Mouse (Mus musculus) small intestine, adult 2 months (tissue): ENCODE results near the gene Tbck. TPM values are rescaled to one million over a fixed set of nuclear protein-coding genes. Genes with fewer than 3 reads are reported as not detected.

ENCODE experiments used
- H3K27ac ChIP-seq: fragments of 200-500 bp; 2 replicates; pipeline ENCODE4 v1.5.1; 2012; ENCODE audit warnings: low read depth, low read length, control low read depth, inconsistent platforms; ENCODE audit not compliant: insufficient read depth
- H3K27me3 ChIP-seq: fragments of 200-500 bp; 2 replicates; pipeline ENCODE4 v1.6.1; 2012; ENCODE audit warnings: mild to moderate bottlenecking, moderate library complexity, low read length, inconsistent platforms; ENCODE audit not compliant: control insufficient read depth, insufficient read depth
- H3K36me3 ChIP-seq: fragments of 200-500 bp; 2 replicates; pipeline ENCODE4 v1.6.1; 2012; ENCODE audit warnings: mild to moderate bottlenecking, low read length, control low read depth, inconsistent platforms; ENCODE audit not compliant: control insufficient read depth, insufficient read depth
- H3K4me1 ChIP-seq: fragments of 200-500 bp; 2 replicates; pipeline ENCODE4 v1.6.1; 2012; ENCODE audit warnings: low read length, inconsistent platforms, mixed read lengths; ENCODE audit not compliant: control insufficient read depth, insufficient read depth, insufficient read length
- H3K4me3 ChIP-seq: fragments of 200-500 bp; 2 replicates; pipeline ENCODE4 v1.5.1; 2012; ENCODE audit warnings: low read depth, mild to moderate bottlenecking, control low read depth, inconsistent platforms, low read length, moderate library complexity
- CTCF ChIP-seq: fragments of 200-500 bp; IDR thresholded peaks from 2 replicates; pipeline ENCODE4 v1.5.1; 2012; ENCODE audit warnings: low read depth, mild to moderate bottlenecking, control low read depth, inconsistent platforms, low read length, moderate library complexity, mixed read lengths; ENCODE audit not compliant: insufficient replicate concordance, insufficient read length; ENCODE audit errors: extremely low read depth
- POLR2A ChIP-seq: fragments of 200-500 bp; IDR thresholded peaks from 2 replicates; pipeline ENCODE4 v1.6.1; 2012; ENCODE audit warnings: low read depth, mild to moderate bottlenecking, control low read depth, inconsistent platforms, low read length, moderate library complexity
- WGBS: fragments of 180-500 bp; shearing (Covaris S2); methylation state at CpG from one replicate; pipeline ENCODE4 v1.1.7; 2018; 5-methylcytosine and 5-hydroxymethylcytosine counted together
- polyA plus RNA-seq: library from polyadenylated mRNA; depleted of rRNA; stranded (reverse); fragments of >200 nt; gene quantifications from 2 replicates; pipeline ENCODE4 v1.2.3, GENCODE M21; 2012

The Tbck gene
- polyA plus RNA-seq, 1 experiment: 2.7 TPM

- TF ChIP-seq POLR2A: no peak
- no peak for TF ChIP-seq CTCF
- 54% methylated on average over 2 of the region's 2 CpGs for WGBS
- peaks cover 18% of the 10 kb centered on the region for H3K36me3 ChIP-seq
- no peaks in the 10 kb centered on the region for H3K4me1 ChIP-seq
- no peak overlapping the region for H3K4me3 ChIP-seq
- H3K27me3 ChIP-seq: no peaks in the 10 kb centered on the region
- H3K27ac ChIP-seq: no peak overlapping the region
Measured at GRCm38 (mm10) chr3:132655955-132656354, 28.0 kb upstream of the Tbck start.

- peaks cover 15% of the 10 kb centered on the region for H3K36me3 ChIP-seq
- no peak for TF ChIP-seq POLR2A
- TF ChIP-seq CTCF: no peak
- 23% methylated on average over 2 of the region's 2 CpGs for WGBS
- H3K4me1 ChIP-seq: peaks cover 5% of the 10 kb centered on the region; the same call in 1 of the 2 replicates
- no peak overlapping the region for H3K4me3 ChIP-seq
- no peaks in the 10 kb centered on the region for H3K27me3 ChIP-seq
- no peak overlapping the region for H3K27ac ChIP-seq
Measured at GRCm38 (mm10) chr3:132677494-132677893, 6.5 kb upstream of the Tbck start.

DNA sequence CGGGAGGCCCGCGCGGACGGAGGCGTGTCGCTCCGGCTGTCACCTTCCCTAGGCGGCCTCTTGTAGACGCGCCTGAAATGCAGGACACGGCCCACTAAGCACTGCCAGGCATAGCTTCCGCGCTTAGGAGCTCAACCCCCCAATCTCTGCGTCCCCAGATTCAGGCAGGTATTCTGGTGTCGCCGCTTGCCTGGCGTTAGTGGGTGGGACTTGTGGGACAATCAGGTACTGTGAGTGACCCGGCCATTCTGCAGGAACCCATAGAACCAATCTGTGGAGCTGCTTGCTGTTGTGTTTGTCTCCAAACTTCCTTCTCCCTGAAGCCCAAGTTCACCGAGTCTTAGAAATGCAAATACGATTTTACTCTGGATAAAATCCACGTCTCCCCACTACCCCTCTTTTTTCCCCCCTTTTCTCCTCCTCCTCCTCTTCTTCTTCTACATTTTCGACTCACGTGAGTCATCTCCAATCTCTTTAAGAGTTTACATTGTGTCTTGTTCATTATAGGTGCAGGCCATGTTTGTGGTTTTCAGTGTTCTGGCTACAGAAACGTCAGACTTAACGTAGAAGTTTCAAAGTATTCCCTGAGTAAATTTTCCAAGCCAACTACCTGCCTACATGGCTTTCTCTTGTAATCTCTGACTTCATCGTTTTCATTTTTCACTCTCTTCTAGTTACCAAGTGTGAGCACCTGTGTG, 436 bp downstream of the Tbck start, which contains the start of gene Aimp1:
Gene Aimp1, minus strand, starts transcription at position 140 of the 698 bp plus-strand sequence.
- TF ChIP-seq POLR2A: no peak
- no peak for TF ChIP-seq CTCF
- under 1% methylated on average over 27 of the region's 27 CpGs for WGBS

DNA sequence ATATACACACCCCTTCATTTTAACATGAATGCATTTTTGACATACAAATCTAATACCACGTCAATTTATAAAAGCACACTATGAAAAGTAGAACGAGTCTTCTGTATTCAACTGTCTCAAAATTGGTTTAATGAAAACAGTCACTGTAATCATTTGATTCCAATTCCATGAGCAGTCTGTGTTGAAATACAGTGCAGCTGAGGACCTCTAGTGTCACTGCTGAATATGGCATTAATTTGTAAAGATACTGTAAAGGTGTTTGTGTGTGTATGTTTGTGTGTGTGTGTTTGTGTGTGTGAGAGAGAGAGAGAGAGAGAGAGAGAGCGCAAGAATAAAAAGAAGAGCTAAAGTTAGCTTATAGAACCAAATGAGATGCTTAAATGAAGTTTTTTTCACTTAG, 17.4 kb downstream of the Tbck start:
- WGBS: 70% methylated on average over 3 of the region's 3 CpGs
- peaks cover 3% of the 10 kb centered on the region for H3K36me3 ChIP-seq
- no peaks in the 10 kb centered on the region for H3K4me1 ChIP-seq
- H3K4me3 ChIP-seq: no peak overlapping the region
- H3K27me3 ChIP-seq: no peaks in the 10 kb centered on the region
- no peak overlapping the region for H3K27ac ChIP-seq
- TF ChIP-seq POLR2A (no peak), CTCF (no peak)

More for the DNA sequence above, 436 bp downstream of the Tbck start, which contains the start of gene Aimp1:
- Histone ChIP-seq H3K4me1 (no peaks in the 10 kb centered on the region), H3K36me3 (peaks cover 5% of the 10 kb centered on the region), H3K27me3 (no peaks in the 10 kb centered on the region), H3K4me3 (peak within 1 kb of the TSS; percentile 93), H3K27ac (peak within 1 kb of the TSS; percentile 98)

DNA sequence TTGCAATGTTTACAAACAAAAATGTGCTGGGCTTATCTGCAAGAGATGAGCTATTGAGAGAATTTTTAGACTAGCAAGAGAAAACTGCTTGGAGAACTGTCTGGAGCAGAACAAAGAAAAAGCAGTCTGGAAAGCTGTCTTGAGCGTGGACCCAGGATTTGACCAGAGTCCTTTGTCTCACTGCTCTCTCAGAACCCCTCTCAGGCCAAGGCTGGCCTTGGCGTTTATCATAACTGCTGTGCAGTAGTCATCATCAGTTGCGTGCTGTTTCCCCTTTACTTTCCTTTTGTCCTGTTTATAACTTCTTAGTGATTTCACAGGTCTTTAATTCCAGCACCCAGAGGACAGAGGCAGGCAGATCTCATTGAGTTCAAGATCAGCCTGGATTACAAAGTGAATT, 20.3 kb downstream of the Tbck start:
- no peaks in the 10 kb centered on the region for H3K27me3 ChIP-seq
- H3K36me3 ChIP-seq: peaks cover 5% of the 10 kb centered on the region
- no peaks in the 10 kb centered on the region for H3K4me1 ChIP-seq
- no peak overlapping the region for H3K4me3 ChIP-seq
- H3K27ac ChIP-seq: no peak overlapping the region
- WGBS: 79% methylated on average over 3 of the region's 3 CpGs
- no peak for TF ChIP-seq CTCF
- TF ChIP-seq POLR2A: no peak

DNA sequence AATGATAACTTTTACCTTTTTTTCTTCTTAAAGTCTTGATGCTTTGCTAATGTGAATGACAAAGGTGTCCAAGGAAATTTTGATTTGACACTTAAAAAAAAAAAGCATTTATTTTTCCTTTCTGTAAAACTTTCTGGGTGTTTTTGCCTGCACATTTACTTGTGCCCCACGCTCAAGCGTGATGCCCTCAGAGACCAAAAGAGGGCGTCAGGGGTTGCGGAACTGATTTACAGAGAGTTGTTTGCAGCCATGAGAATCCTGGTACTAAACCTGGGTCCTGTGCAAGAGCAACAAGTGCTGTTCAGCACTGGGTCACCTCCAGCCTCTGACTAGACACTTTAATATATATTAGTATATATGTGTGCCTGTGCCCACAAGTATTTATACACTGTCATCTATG, 23.0 kb downstream of the Tbck start:
- WGBS: 94% methylated on average over 4 of the region's 4 CpGs
- TF ChIP-seq POLR2A (no peak), CTCF (no peak)
- peaks cover 5% of the 10 kb centered on the region for H3K36me3 ChIP-seq
- no peak overlapping the region for H3K27ac ChIP-seq
- H3K27me3 ChIP-seq: no peaks in the 10 kb centered on the region
- no peaks in the 10 kb centered on the region for H3K4me1 ChIP-seq
- no peak overlapping the region for H3K4me3 ChIP-seq

DNA sequence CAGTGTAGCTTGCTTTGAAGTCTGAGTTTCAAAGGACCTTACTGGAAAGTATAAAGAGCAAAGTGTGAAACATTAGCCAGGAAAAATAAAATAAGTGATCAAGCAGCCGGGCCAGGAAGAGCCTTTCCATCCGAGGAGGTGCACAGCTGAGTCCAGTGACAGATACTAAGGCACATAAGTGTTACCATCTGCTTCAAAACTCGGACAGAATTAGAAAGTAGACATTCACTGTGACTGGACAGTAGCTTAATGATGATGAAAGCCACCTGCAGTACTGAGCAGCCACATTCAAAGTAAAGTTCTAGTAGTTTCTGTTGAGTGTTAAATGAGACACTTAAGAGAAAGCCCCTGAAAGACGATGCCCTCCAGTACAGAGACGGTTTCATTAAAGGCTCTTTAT, 30.0 kb downstream of the Tbck start:
- no peaks in the 10 kb centered on the region for H3K4me1 ChIP-seq
- no peak for TF ChIP-seq POLR2A
- TF ChIP-seq CTCF: no peak
- no peak overlapping the region for H3K4me3 ChIP-seq
- H3K36me3 ChIP-seq: peaks cover 11% of the 10 kb centered on the region
- H3K27ac ChIP-seq: no peak overlapping the region
- WGBS: 76% methylated on average over 5 of the region's 5 CpGs
- no peaks in the 10 kb centered on the region for H3K27me3 ChIP-seq
